Mouse (Mus musculus) gastrocnemius, postnatal 4 days (tissue): ENCODE results near the gene Fkbp11. TPM values are rescaled to one million over a fixed set of nuclear protein-coding genes. Genes with fewer than 3 reads are reported as not detected.

Experiments
- DNase-seq, 2 experiments: peaks; one replicate each; pipeline ENCODE4 v3.0.0; 2021 to 2022; ENCODE audit warnings: low spot score in 2 of 2, mixed read lengths in 2 of 2
- total RNA-seq, 2 experiments: library from RNA; stranded (reverse); gene quantifications; 2 replicates each; pipeline ENCODE4 v1.2.3; 2021

Fkbp11 gene
- total RNA-seq, 2 experiments from 2014 or later = 16.6 to 17.2 TPM

- DNase-seq = no peak
These were observed 14.9 kb upstream of the Fkbp11 start for GRCm38 (mm10) chr15:98742766-98743428.

- DNase-seq = no peak
These were observed 12.2 kb upstream of the Fkbp11 start for GRCm38 (mm10) chr15:98740219-98740618.

- no peak for DNase-seq
These were observed 10.8 kb upstream of the Fkbp11 start for GRCm38 (mm10) chr15:98738796-98739195.

- DNase-seq = no peak
These were observed 9.9 kb upstream of the Fkbp11 start for GRCm38 (mm10) chr15:98737881-98738280.

- DNase-seq = no peak
These were observed 8.5 kb upstream of the Fkbp11 start for GRCm38 (mm10) chr15:98736521-98736920.

- DNase-seq = no peak
These were observed 6.1 kb upstream of the Fkbp11 start for GRCm38 (mm10) chr15:98733976-98734566.

GRCm38 (mm10) chr15:98733370-98733769 lies 5.4 kb upstream of the Fkbp11 start:
- DNase-seq = no peak

GRCm38 (mm10) chr15:98732006-98732531 lies 4.1 kb upstream of the Fkbp11 start:
- no peak for DNase-seq

- DNase-seq = no peak
These were observed 2.8 kb upstream of the Fkbp11 start for GRCm38 (mm10) chr15:98730790-98731189.

- DNase-seq = no peak
These were observed 2.0 kb upstream of the Fkbp11 start for GRCm38 (mm10) chr15:98729791-98730545.

- no peak for DNase-seq
These were observed 368 bp upstream of the Fkbp11 start for GRCm38 (mm10) chr15:98728366-98728765.

- no peak for DNase-seq
These were observed 1.3 kb downstream of the Fkbp11 start for GRCm38 (mm10) chr15:98726746-98727145.

GRCm38 (mm10) chr15:98726079-98726478 lies 1.9 kb downstream of the Fkbp11 start:
- no peak for DNase-seq

GRCm38 (mm10) chr15:98724441-98724840 lies 3.6 kb downstream of the Fkbp11 start:
- DNase-seq = no peak

GRCm38 (mm10) chr15:98722854-98723253 lies 5.1 kb downstream of the Fkbp11 start:
- DNase-seq = no peak

GRCm38 (mm10) chr15:98722191-98722590 lies 5.8 kb downstream of the Fkbp11 start:
- no peak for DNase-seq

- no peak for DNase-seq
These were observed 10.7 kb downstream of the Fkbp11 start for GRCm38 (mm10) chr15:98717301-98717700.

- DNase-seq = no peak
These were observed 13.8 kb downstream of the Fkbp11 start for GRCm38 (mm10) chr15:98714230-98714652.

- DNase-seq = peak in 1 of 2 experiments; percentile 68
These were observed 17.6 kb downstream of the Fkbp11 start for GRCm38 (mm10) chr15:98710442-98710841.

- peak; percentile 66 to 84 for DNase-seq
These were observed 20.1 kb downstream of the Fkbp11 start, which contains the start of gene Ccdc65 for GRCm38 (mm10) chr15:98707766-98708372. Ccdc65 (plus strand) TSS chr15:98708207.

- DNase-seq = no peak
These were observed 23.7 kb downstream of the Fkbp11 start for GRCm38 (mm10) chr15:98704312-98704711.
